Mouse (Mus musculus) E14TG2a.4 (cell line): Measurements from ENCODE around the gene Acacb.

Experiments
- CTCF ChIP-seq: conservative IDR thresholded peaks from 2 replicates; pipeline ENCODE4 v1.5.1; 2014; ENCODE audit warnings: low read length
- NANOG ChIP-seq: IDR thresholded peaks from 2 replicates; pipeline ENCODE4 v1.6.1; 2014; ENCODE audit warnings: borderline replicate concordance, low read length, mixed read lengths

DNA sequence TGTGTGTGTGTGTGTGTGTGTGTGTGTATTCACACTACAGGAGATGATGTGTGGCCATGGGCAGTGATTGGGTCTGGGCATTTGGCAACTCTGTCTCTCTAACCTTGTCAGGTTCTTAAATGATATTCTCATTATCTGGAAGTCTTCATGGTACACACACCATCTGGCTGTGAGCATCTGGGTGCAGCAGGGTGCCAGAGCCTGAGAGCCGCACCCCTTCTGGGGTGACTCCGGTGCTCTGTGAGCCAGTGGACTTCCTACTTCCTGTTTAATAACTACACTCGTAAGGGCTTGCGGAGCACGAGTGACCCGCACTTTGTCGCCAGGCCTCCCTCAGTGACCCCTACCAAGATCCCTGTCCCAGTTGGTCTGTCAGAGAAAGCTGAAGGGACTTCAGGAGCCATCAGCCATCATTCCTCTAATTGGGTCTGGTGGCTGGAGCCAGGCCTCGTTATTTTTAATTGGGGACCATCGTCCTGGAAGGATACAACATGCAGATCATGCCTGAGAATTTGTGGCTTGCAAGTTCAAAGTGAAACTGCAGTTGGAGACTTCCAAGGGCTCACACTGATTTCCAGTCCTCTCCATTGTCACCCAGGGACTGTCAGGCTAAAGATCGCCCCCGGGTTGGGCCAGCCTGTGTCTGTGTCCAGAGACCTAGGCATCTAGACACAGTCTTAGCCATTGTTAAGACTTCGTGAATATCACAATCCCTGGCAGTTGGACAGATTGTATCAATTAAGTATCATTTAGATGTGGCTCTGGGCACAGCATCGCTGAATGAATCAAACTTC is 138.5 kb downstream of the Acacb start:
- TF ChIP-seq CTCF (no peak), NANOG (no peak)
